Mouse (Mus musculus) cerebral cortex, adult 2 months (tissue): ENCODE measurements around the gene Adamts7.

ENCODE experiments used
- WGBS: fragments of 180-500 bp; shearing (Covaris S2); methylation state at CpG from one replicate; pipeline ENCODE4 v1.1.7; 2018; 5-methylcytosine and 5-hydroxymethylcytosine counted together

Adamts7 gene

DNA sequence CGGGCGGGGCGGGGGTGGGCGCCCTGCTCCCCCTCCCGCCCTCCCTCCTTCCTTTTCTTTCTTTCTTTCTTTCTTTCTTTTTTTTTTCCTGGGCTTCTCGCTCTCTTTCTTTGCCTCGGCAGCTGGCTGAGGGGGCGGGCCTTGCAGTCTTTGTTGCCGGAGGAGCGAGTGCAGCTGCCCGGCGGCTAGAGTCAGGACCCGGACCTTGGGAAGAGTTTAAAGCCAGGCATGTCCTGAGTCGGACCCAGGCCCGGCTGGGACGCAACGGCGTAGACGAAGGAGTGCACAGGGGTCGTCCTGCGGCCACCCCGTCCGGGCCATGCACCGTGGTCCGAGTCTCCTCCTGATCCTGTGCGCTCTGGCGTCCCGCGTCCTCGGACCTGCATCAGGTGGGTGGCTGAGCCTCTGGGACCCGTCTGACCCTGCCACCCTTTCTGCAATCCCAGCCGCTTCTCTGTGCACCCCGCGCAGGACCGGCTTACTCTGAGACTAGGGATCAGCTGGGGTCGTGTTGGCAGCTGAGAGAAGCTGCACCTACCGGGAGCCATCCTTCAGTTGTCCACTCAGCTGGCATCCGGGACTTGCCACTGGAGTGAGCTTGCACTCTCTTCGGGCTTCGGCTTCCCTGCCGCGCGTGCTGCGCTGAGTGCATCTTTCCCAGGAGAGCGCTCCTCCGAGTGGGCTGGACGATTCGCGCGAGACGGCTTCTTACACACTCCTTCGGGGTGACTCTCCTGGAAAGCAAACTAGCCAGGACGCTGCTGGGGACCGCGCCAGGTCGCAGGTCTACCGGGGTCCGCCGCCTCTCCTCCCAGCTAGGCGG lies at the start of gene Adamts7:
Adamts7 (plus strand) TSS at position 144 of the 823 bp plus-strand sequence.
- under 1% methylated on average over 58 of the region's 60 CpGs for WGBS

DNA sequence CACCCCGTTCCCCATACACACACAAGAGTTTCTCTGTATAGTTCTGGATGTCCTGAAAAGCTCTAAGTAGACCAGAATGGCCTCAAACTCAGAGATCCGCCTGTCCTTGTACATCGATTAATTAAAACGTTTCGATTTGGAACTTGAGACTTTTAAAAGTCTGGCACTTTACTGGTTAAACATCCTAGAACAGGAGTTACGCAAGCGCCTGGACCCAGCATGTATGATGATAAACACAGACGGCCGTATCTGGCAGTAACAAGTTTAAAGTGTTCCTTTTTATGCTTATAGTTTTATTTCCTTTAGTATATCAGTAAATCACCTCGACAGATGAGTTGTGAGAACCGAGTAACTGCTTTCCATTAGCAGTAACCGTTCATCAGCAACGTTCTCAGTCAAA lies 49.7 kb upstream of the Adamts7 start:
- under 1% methylated on average over 13 of the region's 13 CpGs for WGBS

DNA sequence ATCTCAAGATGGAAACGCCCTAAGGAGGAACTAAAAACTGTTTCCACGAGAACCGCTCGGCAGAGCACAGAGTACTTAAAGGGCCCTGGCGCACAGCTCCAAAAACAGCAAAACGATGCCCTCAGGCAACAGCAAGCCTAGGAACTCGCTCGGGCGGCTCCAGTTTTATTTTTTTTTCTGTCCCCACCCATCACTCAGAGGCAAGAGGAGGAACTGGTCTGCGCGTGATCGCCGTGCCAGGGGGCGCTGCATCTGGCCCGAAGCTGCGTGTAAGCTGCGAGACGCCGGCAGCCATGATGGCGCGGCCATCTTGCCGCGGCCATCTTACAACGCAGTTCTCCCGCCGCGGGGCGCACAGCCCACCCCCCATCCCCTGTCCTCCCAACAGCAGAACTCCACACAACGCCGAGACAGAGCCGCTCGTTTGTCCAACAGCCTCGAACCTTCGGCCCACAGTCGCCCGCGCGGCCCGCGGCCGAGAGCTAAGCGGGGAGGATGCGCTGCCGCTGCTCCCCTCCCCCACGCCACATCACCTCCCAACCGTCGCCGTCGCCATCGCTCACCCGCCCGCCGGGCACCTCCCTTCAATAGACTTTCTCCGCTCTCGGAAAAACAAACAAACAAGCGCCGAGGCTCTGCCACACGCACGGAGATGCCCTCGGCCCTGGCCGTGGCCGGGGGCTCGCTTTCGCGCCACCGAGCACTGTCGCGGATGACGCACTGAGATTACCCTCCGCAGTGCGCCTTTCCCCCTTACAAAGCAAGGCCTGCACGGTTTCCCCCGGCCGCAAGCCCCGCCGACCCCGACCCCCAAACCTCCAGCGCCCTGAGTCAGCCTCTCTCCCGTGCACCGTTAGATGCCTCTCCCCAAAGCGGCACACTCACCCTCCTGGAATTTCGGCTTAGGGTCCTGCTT lies 49.0 kb upstream of the Adamts7 start:
- WGBS = under 1% methylated on average over 82 of the region's 82 CpGs

- WGBS = 1% methylated on average over 40 of the region's 40 CpGs
Measured at GRCm38 (mm10) chr9:90114567-90115307, 48.1 kb upstream of the Adamts7 start, which contains the start of gene Morf4l1. Gene Morf4l1 (minus strand): TSS chr9:90114774.

DNA sequence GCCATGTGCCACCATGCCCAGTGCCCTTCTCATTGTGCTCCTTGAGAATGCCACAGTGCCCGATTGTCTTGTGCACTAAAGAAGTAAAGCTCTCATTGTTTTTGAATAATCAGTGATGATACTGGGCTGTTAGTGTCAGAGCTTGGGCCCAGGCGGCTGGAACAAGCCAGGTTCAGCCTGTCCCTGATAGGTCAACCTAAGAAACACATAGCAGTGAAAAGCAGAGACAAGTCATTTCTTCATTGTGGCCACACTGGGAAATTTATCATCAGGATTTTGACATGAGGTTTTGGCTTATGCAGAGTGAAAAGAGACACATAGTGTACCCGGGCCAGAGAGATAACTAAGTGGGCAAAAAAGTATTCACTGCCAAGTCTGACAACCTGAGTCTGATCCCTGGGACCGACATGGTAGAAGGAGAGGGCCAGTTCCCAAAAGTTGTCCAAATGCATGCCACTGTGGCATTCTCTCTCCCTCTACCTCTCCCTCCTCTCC lies 40.6 kb upstream of the Adamts7 start:
- 81% methylated on average over 4 of the region's 4 CpGs for WGBS

DNA sequence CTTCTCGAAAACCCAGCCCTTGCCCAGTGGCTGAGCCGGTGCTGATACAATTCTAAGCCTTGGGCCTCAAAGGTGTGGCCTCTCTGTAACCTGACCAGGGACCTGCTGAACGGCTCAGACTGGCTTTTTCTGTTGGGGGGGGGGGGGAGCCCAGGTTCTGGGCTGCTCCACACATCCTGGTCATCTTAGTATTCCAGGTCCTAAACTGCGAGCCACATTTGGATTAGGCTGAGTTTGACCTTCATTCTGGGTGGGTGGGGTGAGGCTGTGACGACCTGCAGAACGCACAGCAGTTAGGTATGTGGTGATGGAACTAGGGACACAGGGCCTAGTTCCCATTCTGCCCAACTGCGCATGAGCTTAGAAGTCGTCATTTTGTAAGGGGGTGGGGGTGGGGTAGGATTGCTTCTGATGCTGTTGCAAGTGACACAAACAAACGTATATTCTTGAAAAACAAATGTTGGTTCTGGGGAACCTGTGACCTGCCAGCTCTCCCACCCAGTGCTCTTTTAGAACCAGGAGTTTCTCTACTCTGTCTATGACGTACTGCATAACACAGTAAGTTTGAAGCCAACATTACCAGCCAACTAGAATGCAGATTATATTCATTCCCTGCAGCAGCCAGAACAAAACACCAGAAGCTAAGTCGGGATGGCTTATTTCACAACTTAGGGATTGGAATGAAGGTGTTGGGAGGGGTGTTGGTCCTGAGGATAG lies 38.6 kb upstream of the Adamts7 start:
- WGBS = 51% methylated on average over 11 of the region's 11 CpGs

- WGBS = 21% methylated on average over 8 of the region's 8 CpGs
Measured at GRCm38 (mm10) chr9:90124873-90125245, 38.0 kb upstream of the Adamts7 start.

DNA sequence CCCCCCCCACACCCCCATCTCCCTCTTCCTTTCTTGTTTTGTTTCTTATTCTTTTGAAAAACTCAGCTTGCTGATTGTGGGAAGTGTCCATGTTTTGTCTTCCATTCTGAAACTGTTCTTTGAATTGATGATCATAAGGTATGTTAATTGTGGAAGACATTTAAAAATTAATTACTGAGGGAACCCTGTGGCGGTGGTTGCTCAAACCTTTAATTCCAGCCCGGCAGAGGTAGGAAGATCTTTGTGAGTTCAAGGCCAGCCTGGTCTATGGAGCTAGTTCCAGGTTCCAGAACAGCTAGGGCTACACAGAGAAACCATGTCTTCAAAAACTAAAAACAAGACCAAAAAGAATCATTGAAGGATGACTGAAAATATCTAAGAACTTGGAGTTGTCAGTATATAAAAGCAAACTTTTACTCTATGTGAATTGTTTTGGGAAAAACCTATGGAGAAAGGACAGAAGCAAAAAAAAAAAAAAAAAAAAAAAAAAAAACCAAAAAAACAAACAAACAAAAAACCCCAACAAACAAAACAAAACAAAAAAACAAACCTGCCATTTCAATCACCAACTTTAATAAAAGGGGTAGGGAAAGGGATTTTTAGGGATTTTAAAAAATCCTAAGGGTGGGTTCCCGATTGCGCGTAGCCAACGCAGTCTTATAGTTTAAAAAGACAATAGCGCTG lies 37.3 kb upstream of the Adamts7 start:
- 27% methylated on average over 7 of the region's 7 CpGs for WGBS

DNA sequence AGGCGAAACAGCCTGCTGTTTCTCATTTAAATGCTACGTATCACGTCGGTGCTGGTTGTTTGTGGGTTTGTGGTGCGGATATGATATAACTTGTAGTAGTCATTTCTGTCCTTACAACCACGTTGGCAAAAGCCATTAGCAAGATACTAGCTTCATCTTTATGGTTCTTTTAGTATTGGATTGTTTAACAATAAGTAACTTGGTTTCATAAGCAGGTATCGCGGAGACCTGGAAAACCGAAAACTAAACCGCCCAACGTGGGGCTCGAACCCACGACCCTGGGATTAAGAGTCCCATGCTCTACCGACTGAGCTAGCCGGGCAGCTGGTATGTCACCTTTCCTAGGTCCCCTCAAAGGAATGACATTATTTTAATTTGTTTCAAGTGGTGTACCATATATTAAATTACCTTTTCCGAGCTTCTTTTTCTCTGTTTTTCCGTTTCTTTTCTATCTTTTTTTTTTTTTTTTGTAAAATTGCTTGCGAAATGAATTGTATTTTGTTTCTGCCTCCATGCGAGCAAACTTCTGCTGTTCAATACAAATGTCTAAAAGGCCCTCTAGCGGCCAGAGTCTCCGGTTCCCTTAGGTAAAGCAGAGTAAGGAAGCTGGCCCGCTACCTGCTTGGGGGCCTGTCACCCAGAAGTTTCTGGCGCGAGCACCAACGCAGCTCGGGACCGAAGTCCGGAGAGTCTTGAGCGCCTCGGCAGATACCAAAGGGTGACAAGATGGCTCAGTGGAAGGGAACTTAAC lies 36.4 kb upstream of the Adamts7 start:
- WGBS = 3% methylated on average over 30 of the region's 30 CpGs

- WGBS = 69% methylated on average over 6 of the region's 6 CpGs
Measured at GRCm38 (mm10) chr9:90127146-90127545, 35.7 kb upstream of the Adamts7 start.

- 86% methylated on average over 6 of the region's 6 CpGs for WGBS
Measured at GRCm38 (mm10) chr9:90128636-90129201, 34.1 kb upstream of the Adamts7 start.

- WGBS = 76% methylated on average over 7 of the region's 7 CpGs
Measured at GRCm38 (mm10) chr9:90133562-90134355, 29.1 kb upstream of the Adamts7 start.

- 82% methylated on average over 8 of the region's 8 CpGs for WGBS
Measured at GRCm38 (mm10) chr9:90135466-90135865, 27.4 kb upstream of the Adamts7 start.

- WGBS = 64% methylated on average over 9 of the region's 9 CpGs
Measured at GRCm38 (mm10) chr9:90135963-90136677, 26.7 kb upstream of the Adamts7 start.

DNA sequence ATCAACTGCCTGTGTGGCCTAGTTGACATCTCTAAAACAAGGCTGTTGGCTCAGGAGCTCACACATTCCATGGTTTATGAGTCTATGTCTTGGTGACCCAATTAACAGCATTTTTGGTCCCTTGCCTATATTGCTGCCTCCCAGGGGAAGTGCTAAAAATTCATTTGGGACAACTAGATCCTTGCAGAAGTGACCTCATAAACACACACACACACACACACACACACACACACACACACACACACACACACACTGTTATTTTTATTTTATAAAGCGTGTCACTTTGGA lies 26.2 kb upstream of the Adamts7 start:
- 87% methylated on average over 1 of the region's 1 CpGs for WGBS

GRCm38 (mm10) chr9:90145788-90146187 lies 17.1 kb upstream of the Adamts7 start:
- 64% methylated on average over 2 of the region's 2 CpGs for WGBS

- 84% methylated on average over 5 of the region's 5 CpGs for WGBS
Measured at GRCm38 (mm10) chr9:90146869-90147268, 16.0 kb upstream of the Adamts7 start.
